Mouse (Mus musculus): ENCODE measurements at regions not wholly inside any gene's neighbourhood (a gene's known extent, or its start where the extent isn't known, plus 50 kb on each side); places are given as distances from the start of the nearest gene placed in this dataset.

GRCm38 (mm10) chr6:33117877-33118276 lies 57.8 kb upstream of the Chchd3 start:
- no peaks in the 10 kb centered on the region for H3K9me3 ChIP-seq
- no peak overlapping the region for H3K27ac ChIP-seq
- no peaks in the 10 kb centered on the region for H3K4me1 ChIP-seq (replicated peaks)
- WGBS, result 47% methylated on average over 1 of the region's 1 CpGs
- H3K36me3 ChIP-seq, result no peaks in the 10 kb centered on the region
- no peak overlapping the region for H3K4me2 ChIP-seq
- no peak for ATAC-seq (ENCODE audit: insufficient number of reproducible peaks, insufficient read depth, low FRiP score, low TSS enrichment, low read depth)
- no peaks in the 10 kb centered on the region for H3K27me3 ChIP-seq
- H3K9ac ChIP-seq (replicated peaks), result no peak overlapping the region
- no peak overlapping the region for H3K4me3 ChIP-seq (replicated peaks)

GRCm38 (mm10) chr6:33120581-33120980 lies 60.5 kb upstream of the Chchd3 start:
- H3K9ac ChIP-seq (replicated peaks), result no peak overlapping the region
- H3K27ac ChIP-seq, result no peak overlapping the region
- no peaks in the 10 kb centered on the region for H3K36me3 ChIP-seq
- no peaks in the 10 kb centered on the region for H3K9me3 ChIP-seq
- H3K4me3 ChIP-seq (replicated peaks), result no peak overlapping the region
- no peak for ATAC-seq (ENCODE audit: insufficient number of reproducible peaks, insufficient read depth, low FRiP score, low TSS enrichment, low read depth)
- H3K4me2 ChIP-seq, result no peak overlapping the region
- H3K4me1 ChIP-seq (replicated peaks), result no peaks in the 10 kb centered on the region
- H3K27me3 ChIP-seq, result no peaks in the 10 kb centered on the region

GRCm38 (mm10) chr6:33126574-33126973 lies 66.5 kb upstream of the Chchd3 start:
- H3K9ac ChIP-seq (replicated peaks), result no peak overlapping the region
- no peak overlapping the region for H3K4me3 ChIP-seq (replicated peaks)
- no peak overlapping the region for H3K27ac ChIP-seq
- no peaks in the 10 kb centered on the region for H3K9me3 ChIP-seq
- ATAC-seq (ENCODE audit: insufficient number of reproducible peaks, insufficient read depth, low FRiP score, low TSS enrichment, low read depth), result 0 out of 2 replicates have a peak, but pooled peaks have one; percentile 26
- WGBS, result 6% methylated on average over 8 of the region's 8 CpGs
- H3K27me3 ChIP-seq, result no peaks in the 10 kb centered on the region
- no peaks in the 10 kb centered on the region for H3K4me1 ChIP-seq (replicated peaks)
- H3K36me3 ChIP-seq, result no peaks in the 10 kb centered on the region
- H3K4me2 ChIP-seq, result no peak overlapping the region

GRCm38 (mm10) chr6:33136906-33137305 lies 76.8 kb upstream of the Chchd3 start:
- H3K27ac ChIP-seq, result no peak overlapping the region
- H3K4me2 ChIP-seq, result no peak overlapping the region
- H3K9ac ChIP-seq (replicated peaks), result no peak overlapping the region
- no peaks in the 10 kb centered on the region for H3K36me3 ChIP-seq
- H3K4me1 ChIP-seq (replicated peaks), result no peaks in the 10 kb centered on the region
- no peak for ATAC-seq (ENCODE audit: insufficient number of reproducible peaks, insufficient read depth, low FRiP score, low TSS enrichment, low read depth)
- H3K27me3 ChIP-seq, result no peaks in the 10 kb centered on the region
- no peak overlapping the region for H3K4me3 ChIP-seq (replicated peaks)
- WGBS, result 78% methylated on average over 7 of the region's 7 CpGs
- no peaks in the 10 kb centered on the region for H3K9me3 ChIP-seq

GRCm38 (mm10) chr6:33137823-33138222 lies 77.8 kb upstream of the Chchd3 start:
- Histone ChIP-seq H3K27ac (no peak overlapping the region), H3K9ac (replicated peaks) (no peak overlapping the region)
- 42% methylated on average over 8 of the region's 8 CpGs for WGBS

GRCm38 (mm10) chr6:33166479-33166878 lies 82.4 kb upstream of the Exoc4 start:
- H3K27me3 ChIP-seq, result no peaks in the 10 kb centered on the region
- no peak overlapping the region for H3K4me2 ChIP-seq
- no peaks in the 10 kb centered on the region for H3K9me3 ChIP-seq
- WGBS, result 87% methylated on average over 11 of the region's 11 CpGs
- ATAC-seq (ENCODE audit: insufficient number of reproducible peaks, insufficient read depth, low FRiP score, low TSS enrichment, low read depth), result no peak
- no peak overlapping the region for H3K4me3 ChIP-seq (replicated peaks)
- H3K36me3 ChIP-seq, result no peaks in the 10 kb centered on the region
- no peak overlapping the region for H3K27ac ChIP-seq
- no peaks in the 10 kb centered on the region for H3K4me1 ChIP-seq (replicated peaks)
- H3K9ac ChIP-seq (replicated peaks), result no peak overlapping the region

More at GRCm38 (mm10) chr6:33137823-33138222, 77.8 kb upstream of the Chchd3 start:
- Histone ChIP-seq H3K4me1 (replicated peaks) (no peaks in the 10 kb centered on the region), H3K4me3 (replicated peaks) (no peak overlapping the region), H3K4me2 (no peak overlapping the region), H3K36me3 (no peaks in the 10 kb centered on the region), H3K9me3 (no peaks in the 10 kb centered on the region), H3K27me3 (no peaks in the 10 kb centered on the region)
- ATAC-seq (ENCODE audit: insufficient number of reproducible peaks, insufficient read depth, low FRiP score, low TSS enrichment, low read depth), result no peak

- 50% methylated on average over 12 of the region's 12 CpGs for WGBS
- no peaks in the 10 kb centered on the region for H3K9me3 ChIP-seq
- no peak overlapping the region for H3K4me3 ChIP-seq (replicated peaks)
- no peak for ATAC-seq (ENCODE audit: insufficient number of reproducible peaks, insufficient read depth, low FRiP score, low TSS enrichment, low read depth)
- no peak overlapping the region for H3K27ac ChIP-seq
- H3K4me1 ChIP-seq (replicated peaks), result peaks cover 5% of the 10 kb centered on the region; the same call in 1 of the 2 replicates
- no peaks in the 10 kb centered on the region for H3K27me3 ChIP-seq
- no peaks in the 10 kb centered on the region for H3K36me3 ChIP-seq
- H3K4me2 ChIP-seq, result no peak overlapping the region
- no peak overlapping the region for H3K9ac ChIP-seq (replicated peaks)
These were observed 75.3 kb upstream of the Exoc4 start for GRCm38 (mm10) chr6:33173606-33174005.

- 71% methylated on average over 6 of the region's 6 CpGs for WGBS
- Histone ChIP-seq H3K27me3 (no peaks in the 10 kb centered on the region), H3K4me2 (no peak overlapping the region), H3K36me3 (no peaks in the 10 kb centered on the region), H3K9me3 (no peaks in the 10 kb centered on the region), H3K4me3 (replicated peaks) (no peak overlapping the region), H3K4me1 (replicated peaks) (peaks cover 5% of the 10 kb centered on the region; the same call in 1 of the 2 replicates), H3K27ac (no peak overlapping the region), H3K9ac (replicated peaks) (no peak overlapping the region)
- ATAC-seq (ENCODE audit: insufficient number of reproducible peaks, insufficient read depth, low FRiP score, low TSS enrichment, low read depth), result no peak
These were observed 74.3 kb upstream of the Exoc4 start for GRCm38 (mm10) chr6:33174616-33175015.

GRCm38 (mm10) chr6:33189521-33190246 lies 59.2 kb upstream of the Exoc4 start:
- 80% methylated on average over 11 of the region's 11 CpGs for WGBS
- Histone ChIP-seq H3K4me2 (no peak overlapping the region), H3K27me3 (no peaks in the 10 kb centered on the region), H3K9ac (replicated peaks) (no peak overlapping the region), H3K9me3 (no peaks in the 10 kb centered on the region), H3K4me3 (replicated peaks) (no peak overlapping the region), H3K4me1 (replicated peaks) (no peaks in the 10 kb centered on the region), H3K36me3 (no peaks in the 10 kb centered on the region), H3K27ac (no peak overlapping the region)
- ATAC-seq (ENCODE audit: insufficient number of reproducible peaks, insufficient read depth, low FRiP score, low TSS enrichment, low read depth), result no peak

- H3K27me3 ChIP-seq, result no peaks in the 10 kb centered on the region
- no peak overlapping the region for H3K9ac ChIP-seq (replicated peaks)
- H3K4me2 ChIP-seq, result no peak overlapping the region
- H3K9me3 ChIP-seq, result no peaks in the 10 kb centered on the region
- WGBS, result 80% methylated on average over 3 of the region's 3 CpGs
- H3K27ac ChIP-seq, result no peak overlapping the region
- ATAC-seq (ENCODE audit: insufficient number of reproducible peaks, insufficient read depth, low FRiP score, low TSS enrichment, low read depth), result no peak
- H3K36me3 ChIP-seq, result no peaks in the 10 kb centered on the region
- H3K4me3 ChIP-seq (replicated peaks), result no peak overlapping the region
- H3K4me1 ChIP-seq (replicated peaks), result no peaks in the 10 kb centered on the region
These were observed 55.1 kb upstream of the Exoc4 start for GRCm38 (mm10) chr6:33193823-33194222.

Data from limb, embryonic 12.5 days (tissue).